Mouse (Mus musculus) CD4-positive helper T cell, adult 2 months (primary cell): ENCODE data around the gene Sash1.

Experiments
- DNase-seq: peaks from one replicate; pipeline ENCODE4 v3.0.0-alpha.2; 2012; ENCODE audit warnings: low read depth, missing footprints, low spot score

Gene Sash1

GRCm38 (mm10) chr10:8795336-8795735, 90.5 kb downstream of the Sash1 start:
- peak; percentile 13 for DNase-seq

GRCm38 (mm10) chr10:8792412-8792811, 93.5 kb downstream of the Sash1 start:
- DNase-seq, result no peak

DNA sequence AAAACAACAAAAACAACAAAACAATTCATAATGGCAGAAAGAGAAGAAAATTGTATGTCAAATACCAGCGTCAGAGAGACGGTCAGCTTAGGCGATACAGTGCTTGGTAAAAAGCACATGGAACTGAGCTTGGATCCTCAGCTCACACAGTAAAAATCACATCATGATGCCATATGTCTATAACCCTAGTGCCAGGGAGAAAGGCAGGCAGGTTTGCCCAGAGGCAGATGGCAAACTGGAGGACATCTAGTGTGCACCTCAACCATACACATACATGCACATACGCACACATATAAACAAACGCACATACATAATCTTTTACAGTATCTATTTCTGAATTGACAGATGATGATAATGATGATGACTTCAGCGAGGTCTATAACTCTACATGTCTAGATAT, 96.8 kb downstream of the Sash1 start:
- DNase-seq, result no peak

- no peak for DNase-seq
Observed at GRCm38 (mm10) chr10:8787221-8787620, 98.6 kb downstream of the Sash1 start.

DNA sequence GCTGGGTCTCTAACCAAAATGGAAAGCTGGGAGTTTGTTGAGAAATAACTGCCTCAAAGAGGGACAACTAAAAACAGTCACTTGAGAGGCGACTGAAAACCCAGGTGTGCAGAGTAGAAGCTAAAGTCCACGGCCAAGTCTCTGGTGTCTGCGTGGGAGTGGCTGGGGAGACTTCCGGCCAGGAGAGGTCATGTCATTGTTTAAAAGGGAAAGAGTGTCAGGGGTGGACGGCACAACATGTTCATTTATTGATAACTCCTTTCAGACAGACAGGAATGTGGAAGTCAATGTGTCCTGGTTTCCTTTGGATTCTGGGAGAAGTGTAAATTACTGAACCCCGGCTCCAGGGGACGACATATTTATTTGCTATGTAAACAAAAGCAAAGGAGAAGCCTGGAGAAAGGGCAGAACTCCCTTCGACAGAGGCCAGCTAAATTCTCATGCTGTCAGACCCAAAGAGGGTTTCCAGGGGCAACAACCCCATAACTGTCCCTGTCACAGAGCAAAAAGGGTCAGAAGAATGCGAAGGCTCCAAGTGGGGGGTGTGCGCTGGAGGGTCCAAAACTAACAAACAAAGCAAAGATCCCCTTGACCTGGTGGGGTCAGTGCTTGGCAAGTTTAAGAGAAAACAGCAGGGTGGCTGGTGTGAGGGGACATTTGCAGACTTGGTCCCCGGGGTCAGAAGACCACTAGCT, 100.3 kb downstream of the Sash1 start:
- DNase-seq, result no peak

DNA sequence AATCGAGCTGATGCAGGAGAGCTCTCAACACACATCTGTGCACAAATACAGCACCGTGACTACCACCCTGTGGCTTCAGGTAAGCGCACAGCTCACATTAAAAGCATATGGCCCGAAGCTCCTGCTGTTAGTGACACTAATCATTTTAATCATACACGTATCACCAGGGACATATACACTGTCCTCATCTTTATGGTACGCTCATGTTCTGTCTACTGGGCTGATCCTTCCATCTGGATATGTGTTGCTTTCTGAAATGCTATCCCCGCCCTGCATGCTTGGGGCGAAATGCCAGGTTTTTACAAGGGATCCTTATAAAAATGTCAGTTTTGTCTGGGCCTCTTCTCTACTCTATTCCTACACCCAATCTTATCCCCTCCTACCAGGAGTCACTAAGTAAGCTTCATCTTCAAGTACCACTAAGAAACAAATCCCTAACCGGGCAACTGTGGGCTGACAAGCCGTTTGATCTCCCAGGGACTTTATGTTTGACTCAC, 103.9 kb downstream of the Sash1 start:
- DNase-seq, result no peak

- no peak for DNase-seq
Observed at GRCm38 (mm10) chr10:8779842-8780241, 106.0 kb downstream of the Sash1 start.

DNA sequence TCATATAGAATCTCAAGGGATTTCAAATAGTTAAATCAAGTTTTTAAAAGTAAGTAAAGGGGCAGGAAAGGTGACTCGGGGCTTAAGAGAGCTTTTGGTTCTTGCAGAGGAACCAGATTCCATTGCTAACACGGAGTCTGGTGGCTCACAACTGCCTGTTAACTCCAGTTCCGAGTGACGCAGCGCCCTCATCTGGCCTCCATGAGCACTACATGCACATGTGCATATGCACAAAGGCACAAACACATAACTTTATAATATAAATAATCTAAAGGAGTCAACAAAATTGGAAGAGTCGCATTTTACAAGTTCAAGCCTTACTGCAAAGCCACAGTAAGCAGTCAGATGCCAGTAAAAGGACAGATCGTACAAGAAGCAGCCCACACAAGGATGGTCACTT, 107.0 kb downstream of the Sash1 start:
- no peak for DNase-seq

GRCm38 (mm10) chr10:8777552-8778253, 108.2 kb downstream of the Sash1 start:
- no peak for DNase-seq

- no peak for DNase-seq
Observed at GRCm38 (mm10) chr10:8776791-8777190, 109.1 kb downstream of the Sash1 start.

DNA sequence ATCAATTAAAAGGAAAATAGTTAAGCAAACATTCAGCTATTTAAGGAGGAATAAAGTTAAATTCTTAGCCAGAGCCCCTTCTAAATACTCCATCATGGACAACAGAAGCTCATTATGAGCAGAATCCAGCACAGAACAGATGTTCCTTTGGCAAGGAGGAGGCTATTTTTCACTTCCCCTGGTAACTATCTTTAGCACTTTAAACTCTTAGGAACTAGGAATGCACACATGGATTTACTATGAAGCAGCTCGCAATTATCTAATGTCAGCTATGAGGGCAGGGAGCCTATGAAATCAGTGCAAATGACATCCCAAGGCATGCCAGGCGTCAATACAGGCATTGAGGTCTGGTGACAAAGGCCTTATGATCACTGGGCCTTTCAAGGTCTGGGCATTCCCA, 110.1 kb downstream of the Sash1 start:
- no peak for DNase-seq

GRCm38 (mm10) chr10:8772464-8773209, 113.2 kb downstream of the Sash1 start:
- DNase-seq, result no peak

DNA sequence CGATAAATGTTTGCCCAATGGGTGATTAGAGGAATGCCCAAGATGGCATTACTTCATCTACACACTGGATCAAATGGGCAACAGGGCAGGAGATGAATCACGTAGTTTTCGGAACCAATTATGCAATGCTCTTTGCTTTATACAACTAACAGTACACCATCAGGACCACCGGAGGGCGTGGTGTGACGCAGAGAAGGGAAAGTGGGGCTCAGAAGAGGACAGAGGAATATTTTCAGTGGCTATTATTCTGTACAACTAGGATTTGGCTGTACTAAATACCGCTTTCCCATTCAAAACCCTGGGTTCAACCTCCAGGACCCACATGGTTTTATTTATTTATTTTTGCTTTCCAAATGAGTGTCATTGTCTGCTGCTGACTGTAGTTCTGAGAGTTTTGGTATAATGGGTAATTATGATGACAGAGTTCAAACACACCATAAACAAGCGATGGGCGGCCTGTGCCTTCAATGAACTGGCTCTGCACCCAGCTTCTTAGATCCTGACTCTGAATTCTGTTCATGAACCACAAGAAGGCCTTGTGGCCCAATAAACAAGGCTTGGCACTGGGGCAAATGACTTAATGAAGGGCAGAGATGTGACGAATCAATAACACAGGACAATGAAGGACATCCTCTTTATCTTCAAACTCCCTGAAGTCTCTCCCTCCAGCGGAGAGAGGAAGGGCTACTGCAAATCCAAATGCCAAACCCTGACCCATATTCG, 114.8 kb downstream of the Sash1 start:
- DNase-seq, result no peak

- no peak for DNase-seq
Observed at GRCm38 (mm10) chr10:8768654-8769053, 117.2 kb downstream of the Sash1 start.

GRCm38 (mm10) chr10:8767381-8767780, 118.5 kb downstream of the Sash1 start:
- DNase-seq, result no peak

DNA sequence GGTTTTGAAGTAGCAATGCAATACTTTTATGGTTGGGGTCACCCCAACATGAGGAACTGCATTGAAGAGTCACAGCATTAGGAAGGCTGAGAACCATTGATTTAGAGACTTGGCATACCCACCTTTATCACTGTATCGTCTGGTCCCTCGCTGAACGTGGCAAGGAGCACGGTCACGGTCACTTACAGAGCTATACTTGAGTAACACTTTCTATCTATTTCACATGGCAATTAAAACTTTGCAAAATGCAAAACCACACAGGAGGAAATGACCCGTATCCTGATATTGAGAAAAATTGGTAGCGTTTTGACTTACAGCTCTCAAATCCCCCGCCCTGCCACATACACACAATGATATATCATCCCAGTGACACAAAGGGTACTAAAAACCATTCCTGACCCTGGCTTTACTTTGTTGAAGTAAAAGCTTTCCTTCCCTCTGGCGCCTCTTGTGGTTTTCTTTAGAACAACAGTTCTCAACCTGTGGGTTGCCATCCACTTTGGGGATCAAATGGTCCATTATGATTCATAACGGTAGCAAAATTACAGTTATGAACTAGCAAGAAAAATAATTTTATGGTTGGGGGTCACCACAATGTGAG, 119.8 kb downstream of the Sash1 start:
- no peak for DNase-seq

- DNase-seq, result no peak
Observed at GRCm38 (mm10) chr10:8762771-8763170, 123.1 kb downstream of the Sash1 start.

GRCm38 (mm10) chr10:8762209-8762701, 123.6 kb downstream of the Sash1 start:
- no peak for DNase-seq

GRCm38 (mm10) chr10:8761656-8762055, 124.2 kb downstream of the Sash1 start:
- no peak for DNase-seq

GRCm38 (mm10) chr10:8760598-8760997, 125.3 kb downstream of the Sash1 start:
- DNase-seq, result no peak

GRCm38 (mm10) chr10:8759228-8759627, 126.6 kb downstream of the Sash1 start:
- no peak for DNase-seq
